Mouse (Mus musculus) adrenal gland, postnatal 10 days (tissue): ENCODE data around the gene Gm14548. TPM values are rescaled to one million over a fixed set of nuclear protein-coding genes. Genes with fewer than 3 reads are reported as not detected.
"Not testable (repeated sequence)": the region's sequence is repeated elsewhere in the genome, so short reads cannot be mapped to it uniquely, and the experiment has no call there.

Source experiments
- DNase-seq: peaks from one replicate; pipeline ENCODE4 v3.0.0; 2021; ENCODE audit warnings: mixed read lengths
- long read RNA-seq, 2 experiments: library from polyadenylated mRNA; stranded (forward); transcript quantifications; one replicate each; pipeline ENCODE4 v2.0.0; 2021
- total RNA-seq, 2 experiments: library from RNA; stranded (reverse); gene quantifications; 2 replicates each; pipeline ENCODE4 v1.2.3; 2021

Gm14548 gene
- under 1 TPM in 1 of 2 experiments, not detected in 1; 0.66 TPM for total RNA-seq
- long read RNA-seq, experiment 1: 0 reads
- long read RNA-seq, experiment 2: 0 reads

DNA sequence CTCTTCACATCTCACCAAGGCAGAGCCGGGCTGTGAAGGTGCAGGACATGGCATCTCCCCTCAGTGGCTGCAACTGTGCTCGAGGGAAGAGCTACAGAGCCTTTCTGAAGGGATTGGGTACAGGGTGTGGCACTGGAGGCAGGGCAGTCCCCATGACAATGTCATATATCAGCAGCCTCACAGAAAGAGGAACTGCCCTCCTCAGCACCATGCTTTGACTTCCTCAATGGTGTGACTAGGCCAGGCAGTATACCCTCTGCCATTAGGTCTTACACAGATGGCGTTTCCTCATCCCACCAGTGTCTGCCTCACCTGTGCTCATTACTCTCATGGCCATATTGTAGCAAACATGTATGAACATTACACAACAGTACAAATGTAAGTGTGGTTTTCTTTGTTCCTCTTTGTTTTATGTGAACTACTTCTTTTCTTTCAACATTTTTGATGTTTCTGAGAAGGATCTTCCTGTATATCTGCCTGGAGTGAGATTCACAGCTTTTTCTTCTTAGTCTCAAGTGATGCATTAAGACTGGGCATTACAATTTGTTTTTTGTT, at the start of gene Gm14548:
TSS of gene Gm14548 (minus strand) at position 85 of the 555 bp plus-strand sequence.
- not testable (repeated sequence) for DNase-seq

DNA sequence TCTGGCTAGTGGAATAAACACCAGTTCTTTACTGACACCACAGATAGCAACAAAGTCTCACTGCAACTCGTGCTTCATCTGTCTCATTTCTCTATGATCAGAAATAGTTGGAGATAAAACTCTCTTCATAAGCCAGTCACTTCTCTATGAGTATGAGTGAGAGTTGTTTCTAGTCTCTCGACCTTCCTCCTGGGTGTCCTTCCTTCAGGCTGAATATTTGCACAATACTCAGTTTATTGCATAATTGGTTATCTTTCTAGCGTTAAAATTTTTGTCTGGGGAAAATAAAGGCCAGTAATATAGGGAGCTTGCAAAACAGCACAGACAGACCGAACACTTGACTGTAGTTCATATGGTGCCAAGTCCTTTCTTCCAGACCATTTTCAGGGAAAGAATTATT, 48.2 kb upstream of the Gm14548 start:
- no peak for DNase-seq

DNA sequence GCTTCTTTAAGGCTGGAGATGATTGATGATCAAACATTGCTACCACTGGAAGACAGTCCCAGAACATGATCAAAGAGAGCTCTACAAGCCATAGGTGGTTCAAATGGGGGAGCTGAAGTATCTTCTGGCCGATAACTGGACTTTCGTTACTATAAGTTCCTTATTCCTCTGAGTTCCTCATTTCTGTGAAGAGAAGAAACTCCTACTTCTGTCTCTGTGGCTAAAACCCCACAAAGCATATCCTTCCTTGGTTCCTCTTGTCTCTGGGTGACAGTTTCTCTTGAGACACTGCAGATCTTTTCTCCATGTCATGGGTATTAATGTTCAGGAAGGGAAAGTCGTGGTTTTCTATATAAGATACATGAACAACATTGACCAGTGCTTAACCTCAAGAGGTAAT, 43.0 kb upstream of the Gm14548 start:
- no peak for DNase-seq

DNA sequence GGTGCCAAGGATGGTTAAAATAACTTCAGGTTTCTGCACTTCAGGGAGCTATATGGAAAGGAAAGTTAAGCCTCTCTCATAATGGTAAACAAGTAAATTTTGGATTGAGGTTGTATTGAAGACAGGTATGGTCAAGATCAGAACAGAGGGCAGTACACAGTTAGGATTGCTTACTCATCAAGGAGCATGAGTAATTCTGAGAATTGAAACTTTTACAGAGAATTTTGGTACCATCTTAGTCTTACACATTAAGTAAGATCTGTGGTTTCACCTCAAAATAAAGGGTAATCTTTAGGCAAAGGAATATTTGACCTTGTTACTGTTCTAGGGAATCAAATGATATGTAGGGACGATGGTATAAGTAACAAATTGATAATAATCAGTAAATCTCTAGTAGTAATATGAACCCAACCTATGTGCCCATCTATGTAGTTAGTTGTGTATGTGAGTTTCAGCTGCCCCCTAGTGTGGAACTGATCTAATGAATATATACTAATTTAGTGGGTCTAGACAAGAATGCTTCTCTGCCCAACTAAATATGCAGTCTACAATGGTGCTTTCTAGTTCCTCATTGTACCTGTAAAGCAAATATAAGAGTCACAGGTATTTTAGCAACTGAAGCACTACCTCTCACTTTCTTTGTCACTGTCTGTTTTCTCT, 42.1 kb upstream of the Gm14548 start:
- DNase-seq: no peak

DNA sequence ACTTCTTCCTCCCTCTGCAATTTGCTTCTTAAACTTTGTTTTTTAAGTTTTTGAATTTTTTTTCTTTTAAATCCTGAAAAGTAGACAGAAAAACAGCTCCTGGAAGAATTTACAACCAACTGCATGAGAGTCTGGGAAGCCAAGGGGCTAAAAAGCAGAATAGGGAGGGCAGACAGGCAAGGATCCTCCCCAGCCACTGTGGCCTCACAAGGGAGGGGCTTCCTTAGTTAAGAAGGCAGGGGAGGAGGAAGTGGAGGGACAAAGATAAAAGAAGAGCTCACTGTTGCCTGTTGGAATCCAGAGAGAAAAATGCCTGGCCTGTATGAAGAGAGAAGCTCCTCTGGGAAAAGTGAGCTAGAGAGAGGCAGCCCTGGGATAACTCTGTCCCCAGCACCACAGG, 37.6 kb upstream of the Gm14548 start:
- not testable (repeated sequence) for DNase-seq

DNA sequence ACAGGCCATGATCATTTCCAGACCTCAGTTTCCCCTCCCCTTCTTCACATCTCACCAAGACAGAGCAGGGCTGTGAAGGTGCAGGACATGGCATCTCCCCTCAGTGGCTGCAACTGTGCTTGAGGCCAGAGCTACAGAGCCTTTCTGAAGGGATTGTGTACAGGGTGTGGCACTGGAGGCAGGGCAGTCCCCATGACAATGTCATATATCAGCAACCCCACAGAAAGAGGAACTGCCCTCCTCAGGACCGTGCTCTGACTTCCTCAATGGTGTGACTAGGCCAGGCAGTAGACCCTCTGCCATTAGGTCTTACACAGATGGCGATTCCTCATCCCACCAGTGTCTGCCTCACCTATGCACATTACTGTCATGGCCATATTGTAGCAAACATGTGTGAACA, 17.5 kb upstream of the Gm14548 start, which contains the start of gene Lilra6:
TSS of gene Lilra6 (minus strand) at position 117 of the 400 bp plus-strand sequence.
- DNase-seq: not testable (repeated sequence)

DNA sequence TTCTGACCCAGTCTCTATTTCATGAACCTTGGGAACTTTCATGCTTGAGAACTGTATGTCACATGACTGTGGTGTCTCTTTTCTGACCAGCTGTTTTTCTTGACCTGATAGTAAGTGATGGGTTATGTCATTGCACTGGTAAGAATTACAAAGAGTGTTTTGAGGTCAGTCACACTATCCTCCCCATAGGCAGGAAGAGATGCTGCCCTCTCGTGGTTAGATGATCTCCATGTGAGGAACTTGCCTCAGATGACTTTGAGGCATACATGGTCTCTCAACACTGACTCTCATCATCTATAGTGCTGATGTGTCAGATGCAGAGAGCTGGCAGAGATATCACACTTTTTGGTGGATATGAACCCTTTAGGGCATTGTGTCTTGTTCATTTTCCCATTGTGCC, 5.8 kb upstream of the Gm14548 start:
- no peak for DNase-seq

DNA sequence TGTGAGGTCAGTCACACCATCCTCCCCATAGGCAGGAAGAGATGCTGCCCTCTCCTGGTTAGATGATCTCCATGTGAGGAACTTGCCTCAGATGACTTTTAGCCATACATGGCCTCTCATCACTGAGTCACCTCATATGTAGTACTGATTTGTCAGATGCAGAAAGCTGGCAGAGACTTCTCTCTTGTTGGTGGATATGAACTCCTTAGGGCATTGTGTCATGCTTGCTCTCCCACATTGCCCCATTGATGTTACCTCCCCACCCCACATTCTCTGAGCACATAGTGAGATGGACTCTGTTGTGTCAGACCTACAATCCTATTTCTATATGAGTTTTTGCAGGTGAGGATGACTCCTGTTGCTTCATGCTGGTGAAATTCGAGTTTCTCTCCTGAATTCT, 22.9 kb downstream of the Gm14548 start:
- not testable (repeated sequence) for DNase-seq

DNA sequence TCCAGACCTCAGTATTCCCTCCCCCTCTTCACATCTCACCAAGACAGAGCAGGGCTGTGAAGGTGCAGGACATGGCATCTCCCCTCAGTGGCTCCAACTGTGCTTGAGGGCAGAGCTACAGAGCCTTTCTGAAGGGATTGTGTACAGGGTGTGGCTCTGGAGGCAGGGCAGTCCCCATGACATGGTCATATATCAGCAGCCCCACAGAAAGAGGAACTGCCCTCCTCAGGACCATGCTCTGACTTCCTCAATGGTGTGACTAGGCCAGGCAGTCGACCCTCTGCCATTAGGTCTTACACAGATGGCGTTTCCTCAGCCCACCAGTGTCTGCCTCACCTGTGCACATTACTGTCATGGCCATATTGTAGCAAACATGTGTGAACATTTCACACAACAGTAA, 53.0 kb downstream of the Gm14548 start, which contains the start of gene Pira2:
TSS of gene Pira2 (minus strand) at position 101 of the 400 bp plus-strand sequence.
- not testable (repeated sequence) for DNase-seq

DNA sequence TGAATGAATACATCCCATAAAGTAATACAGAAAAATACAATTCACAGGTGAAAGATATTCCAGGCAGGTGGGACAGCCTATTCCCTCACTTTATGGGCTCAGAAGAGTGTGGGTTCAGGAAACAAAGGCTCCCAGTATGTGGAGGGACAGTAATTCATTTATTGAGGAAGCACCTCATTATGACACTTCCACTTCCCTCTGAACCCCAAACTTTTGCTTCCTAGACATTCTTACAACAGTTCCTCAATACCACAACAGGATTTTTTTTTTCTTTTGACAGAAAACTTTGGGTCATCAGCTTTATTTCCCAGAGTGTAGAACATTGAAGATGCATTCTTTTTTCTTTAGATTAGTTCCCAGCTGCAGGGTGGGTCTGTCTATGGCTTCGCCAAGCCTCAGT, 60.1 kb downstream of the Gm14548 start:
- DNase-seq: not testable (repeated sequence)

Other genes starting within 250 kb of the Gm14548 start
- 10 to 100 TPM; 11.9 to 13.2 TPM for gene Leng1, start 232.3 kb downstream of the Gm14548 start, total RNA-seq
- 1 to 10 TPM; 8.6 to 9.2 TPM for gene Tmc4, start 220.6 kb downstream of the Gm14548 start, total RNA-seq
- gene Tsen34, start 205.3 kb downstream of the Gm14548 start, total RNA-seq: 100 to 1,000 TPM in 1 of 2 experiments, 10 to 100 TPM in 1; 99.1 to 114 TPM
- 10 to 100 TPM; 48.7 to 59.6 TPM for gene Mboat7, start 204.6 kb downstream of the Gm14548 start, total RNA-seq
- gene Rps9, start 194.1 kb downstream of the Gm14548 start, total RNA-seq: 1,000 to 10,000 TPM; 1,078 to 1,086 TPM
- gene Pirb, start 177.7 kb downstream of the Gm14548 start, total RNA-seq: 1 to 10 TPM; 2.3 to 2.5 TPM
- gene Gm15448, start 72.4 kb downstream of the Gm14548 start, total RNA-seq: under 1 TPM; 0.36 to 0.48 TPM
- under 1 TPM; 0.57 to 0.70 TPM for gene Pira2, start 53.1 kb downstream of the Gm14548 start, total RNA-seq
- under 1 TPM; 0.42 to 0.45 TPM for gene Lilra6, start 17.4 kb upstream of the Gm14548 start, total RNA-seq
- gene Lair1, start 165.1 kb upstream of the Gm14548 start, total RNA-seq: 1 to 10 TPM; 1.4 to 2.5 TPM
- gene Ttyh1, start 221.3 kb upstream of the Gm14548 start, total RNA-seq: 1 to 10 TPM; 6.4 to 9.1 TPM
- gene Leng8, start 238.9 kb upstream of the Gm14548 start, total RNA-seq: 100 to 1,000 TPM in 1 of 2 experiments, 10 to 100 TPM in 1; 66.0 to 134 TPM